Mouse (Mus musculus): ENCODE data around the gene Prickle3.

The Prickle3 gene

DNA sequence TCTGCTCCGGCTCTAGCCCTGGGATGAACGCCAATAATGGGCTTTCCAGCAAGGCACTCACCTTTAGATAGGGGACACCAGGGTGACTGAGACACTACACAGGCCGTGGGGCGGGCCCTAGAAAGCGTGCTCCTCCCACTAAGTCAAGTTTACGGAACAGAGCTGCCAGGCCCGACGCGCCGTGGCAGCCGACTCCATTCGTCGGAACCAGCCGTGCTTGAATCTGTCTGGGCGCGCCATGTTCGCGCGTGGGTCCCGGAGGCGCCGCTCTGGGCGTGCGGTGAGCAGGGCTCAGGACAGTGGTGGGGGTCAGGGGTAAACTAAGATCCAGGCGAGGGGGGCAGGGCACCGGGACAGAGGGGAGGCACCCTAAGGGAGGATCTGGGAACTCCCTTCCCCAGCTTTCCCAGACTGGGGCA is at the start of gene Prickle3:
Gene Prickle3, plus strand, starts transcription at position 40 of the 419 bp plus-strand sequence.
- no peak for DNase-seq (ENCODE audit: low spot score in 2 of 2)

DNA sequence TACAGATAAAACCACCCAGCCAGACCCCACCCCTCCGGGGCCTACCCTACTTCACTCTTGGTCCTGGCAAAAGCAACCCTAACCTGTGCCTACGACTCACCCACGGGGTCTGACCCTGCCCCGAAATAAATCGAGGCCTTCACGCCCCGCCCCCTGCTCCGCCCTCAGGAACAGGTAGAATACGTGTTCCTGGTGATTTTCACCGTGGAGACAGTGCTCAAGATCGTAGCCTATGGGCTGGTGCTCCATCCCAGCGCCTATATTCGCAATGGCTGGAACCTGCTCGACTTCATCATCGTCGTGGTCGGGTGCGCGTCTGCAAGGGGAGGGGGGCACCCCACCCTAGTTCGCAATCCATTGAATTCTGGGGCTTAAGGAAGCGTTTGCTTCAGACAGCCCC is 47.0 kb upstream of the Prickle3 start:
- no peak for DNase-seq (ENCODE audit: low spot score in 2 of 2)

DNA sequence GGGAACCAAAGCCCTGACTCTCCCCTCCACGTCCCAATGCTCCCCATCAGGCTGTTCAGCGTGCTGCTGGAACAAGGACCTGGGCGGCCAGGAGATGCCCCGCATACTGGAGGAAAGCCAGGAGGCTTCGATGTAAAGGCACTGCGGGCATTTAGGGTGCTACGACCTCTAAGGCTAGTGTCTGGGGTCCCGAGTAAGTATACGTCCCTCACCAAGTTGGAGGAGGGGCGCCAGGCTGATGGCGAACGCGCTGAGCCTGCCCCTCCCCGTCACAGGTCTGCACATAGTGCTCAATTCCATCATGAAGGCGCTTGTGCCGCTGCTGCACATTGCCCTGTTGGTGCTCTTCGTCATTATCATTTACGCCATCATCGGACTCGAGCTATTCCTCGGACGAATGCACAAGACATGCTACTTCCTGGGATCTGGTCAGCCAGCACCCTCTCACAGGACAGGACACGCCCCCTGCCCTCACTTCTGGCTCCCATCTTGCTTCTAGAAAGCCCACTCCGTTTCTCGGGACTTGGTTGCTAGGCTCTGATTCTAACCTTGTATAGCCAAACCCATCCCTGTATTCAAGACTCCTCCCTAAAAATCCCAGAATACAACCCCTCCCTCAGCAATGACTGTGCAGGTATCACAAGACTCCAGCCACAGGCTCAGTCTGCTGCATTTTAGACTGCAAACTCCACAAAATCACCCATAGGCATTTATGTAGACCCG is 46.4 kb upstream of the Prickle3 start:
- no peak for DNase-seq (ENCODE audit: low spot score in 2 of 2)

DNA sequence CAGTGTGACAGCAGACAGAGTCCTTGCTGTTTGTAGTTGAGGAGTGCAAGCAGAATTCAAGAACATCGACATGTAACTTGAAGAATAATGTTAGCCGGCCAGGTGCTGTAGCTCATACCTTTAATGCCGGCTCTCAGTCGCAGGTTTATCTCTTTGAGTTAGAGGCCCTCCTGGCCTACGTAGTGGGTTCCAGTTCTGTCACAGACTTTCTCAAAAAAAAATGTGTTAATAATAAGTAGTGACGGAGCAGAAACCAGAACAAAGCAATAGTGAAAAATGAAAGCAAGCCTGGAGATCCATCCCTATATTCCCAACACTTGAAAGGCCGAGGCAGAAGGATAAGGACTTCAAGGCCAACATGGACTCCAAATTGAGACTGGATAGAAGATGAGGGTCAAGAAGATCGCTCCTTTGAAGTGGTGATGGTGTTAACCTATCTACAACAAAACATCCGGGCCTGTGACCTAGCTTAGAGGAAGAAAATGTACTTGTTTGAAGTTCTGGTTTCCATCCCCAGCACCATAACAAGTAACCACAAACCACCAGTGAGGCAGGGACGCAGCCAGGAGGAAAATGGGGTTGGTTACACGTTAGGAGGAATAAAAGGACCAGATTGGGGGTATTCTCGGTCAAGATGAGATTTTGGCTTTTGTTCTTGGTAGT is 39.0 kb upstream of the Prickle3 start:
- no peak for DNase-seq (ENCODE audit: low spot score in 2 of 2)

DNA sequence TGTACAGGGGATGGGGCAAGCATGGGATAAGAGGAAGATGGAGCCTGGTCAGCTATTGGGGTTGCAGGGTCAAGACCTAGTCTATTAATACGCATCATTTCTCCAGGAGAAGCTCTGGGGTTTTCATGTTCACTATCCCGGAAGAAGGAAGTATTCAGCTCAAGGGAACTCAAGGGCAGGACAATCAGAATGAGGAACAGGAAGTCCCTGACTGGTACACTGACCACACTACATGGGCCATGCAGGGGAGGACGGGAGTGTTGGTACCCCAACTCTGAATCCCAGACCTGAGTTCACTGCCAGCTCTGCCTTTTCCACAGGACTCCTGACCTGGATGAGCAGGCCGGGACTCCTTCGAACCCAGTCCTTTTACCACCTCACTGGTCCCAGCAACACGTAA is 24.5 kb upstream of the Prickle3 start:
- DNase-seq (ENCODE audit: low spot score in 2 of 2), result no peak

DNA sequence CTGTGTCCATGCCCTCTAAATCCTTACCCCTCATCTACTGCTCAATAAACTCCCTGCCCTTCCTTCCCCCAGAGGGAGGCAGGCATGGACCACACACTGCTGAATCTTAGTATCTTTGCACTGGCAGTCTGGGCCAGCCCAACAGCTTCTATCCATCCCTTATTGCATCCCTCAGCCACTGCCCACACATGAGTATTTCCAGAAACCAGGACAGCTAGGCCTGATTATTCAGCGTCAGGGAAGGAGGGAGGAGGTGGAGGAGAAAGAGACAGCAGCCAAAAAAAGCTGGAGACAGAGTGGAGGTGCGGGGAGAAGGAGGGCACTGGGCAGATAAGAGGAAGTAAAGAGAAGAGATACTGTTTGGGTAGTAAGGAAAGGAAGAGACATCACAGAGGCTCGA is 22.0 kb upstream of the Prickle3 start:
- DNase-seq (ENCODE audit: low spot score in 2 of 2), result no peak

DNA sequence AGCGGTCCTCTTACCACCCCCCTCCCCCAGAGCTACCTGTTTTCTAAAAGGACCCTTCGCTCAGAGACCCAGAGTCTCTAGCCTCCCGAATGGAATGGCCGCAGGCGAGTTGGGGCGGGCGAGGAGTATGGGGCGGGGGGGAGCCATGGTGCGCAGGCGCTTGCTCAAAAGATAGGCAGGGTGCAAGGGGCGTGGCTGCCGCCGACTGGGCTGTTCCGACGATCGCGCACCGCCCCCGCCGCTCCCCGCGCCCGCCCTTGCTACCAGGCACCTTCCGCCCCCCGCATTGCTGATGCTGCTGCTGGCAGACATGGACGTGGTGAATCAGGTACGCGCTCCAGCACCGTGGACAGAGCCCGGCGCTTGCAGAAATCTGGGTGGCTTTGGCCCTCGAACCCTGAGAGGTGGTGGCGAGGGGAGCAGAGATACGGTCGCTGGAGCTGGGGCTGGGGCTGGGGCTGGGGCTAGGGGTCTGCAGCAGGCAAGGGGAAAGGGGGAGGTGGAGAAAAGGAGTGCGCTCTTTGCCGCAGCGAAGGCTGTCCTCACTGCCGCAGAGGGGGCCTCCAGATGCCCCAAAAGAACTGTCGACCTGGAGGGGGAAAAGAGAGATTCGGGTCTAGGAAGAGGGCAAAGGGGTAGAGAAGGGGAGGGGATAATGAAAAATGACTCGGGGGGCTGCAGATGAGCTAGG is 18.5 kb upstream of the Prickle3 start, which contains the start of gene Syp:
Gene Syp, plus strand, starts transcription at position 71 of the 691 bp plus-strand sequence.
- DNase-seq (ENCODE audit: low spot score in 2 of 2), result peak; percentile 69 to 79

DNA sequence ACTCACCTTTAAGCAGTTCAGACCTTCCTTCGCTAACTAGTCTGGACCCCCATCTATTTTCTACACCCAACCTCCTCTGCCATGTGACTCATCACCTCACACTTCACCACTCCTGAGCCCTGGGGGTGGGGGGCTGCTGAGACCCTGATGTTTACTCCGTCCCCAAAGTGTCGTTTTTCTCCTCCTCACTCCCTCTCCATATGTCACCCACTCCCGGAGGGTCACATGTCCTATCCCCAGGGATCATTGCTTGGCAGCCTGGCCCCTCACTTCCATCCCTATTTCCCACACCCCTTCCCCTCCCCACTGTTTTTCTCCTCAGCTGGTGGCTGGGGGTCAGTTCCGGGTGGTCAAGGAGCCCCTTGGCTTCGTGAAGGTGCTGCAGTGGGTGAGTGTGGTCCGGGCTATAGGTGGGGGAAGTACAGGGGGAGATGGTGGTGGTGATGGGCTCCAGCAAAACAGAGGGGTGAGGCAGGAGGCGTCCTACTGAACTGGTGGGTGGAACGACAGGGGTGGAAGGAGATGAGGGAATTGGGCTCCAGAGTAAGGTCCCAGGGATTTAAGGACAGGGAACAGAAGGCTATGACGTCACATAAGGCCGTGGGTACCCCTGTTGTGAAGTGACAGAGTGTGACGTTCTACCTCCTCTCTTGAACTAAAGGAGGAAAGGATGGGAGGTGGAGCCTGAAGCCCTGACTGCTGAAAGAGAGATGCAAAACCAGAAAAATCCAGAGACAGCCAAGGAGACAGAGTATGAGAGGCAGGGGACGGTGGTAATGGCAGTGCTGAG is 17.3 kb upstream of the Prickle3 start:
- no peak for DNase-seq (ENCODE audit: low spot score in 2 of 2)

DNA sequence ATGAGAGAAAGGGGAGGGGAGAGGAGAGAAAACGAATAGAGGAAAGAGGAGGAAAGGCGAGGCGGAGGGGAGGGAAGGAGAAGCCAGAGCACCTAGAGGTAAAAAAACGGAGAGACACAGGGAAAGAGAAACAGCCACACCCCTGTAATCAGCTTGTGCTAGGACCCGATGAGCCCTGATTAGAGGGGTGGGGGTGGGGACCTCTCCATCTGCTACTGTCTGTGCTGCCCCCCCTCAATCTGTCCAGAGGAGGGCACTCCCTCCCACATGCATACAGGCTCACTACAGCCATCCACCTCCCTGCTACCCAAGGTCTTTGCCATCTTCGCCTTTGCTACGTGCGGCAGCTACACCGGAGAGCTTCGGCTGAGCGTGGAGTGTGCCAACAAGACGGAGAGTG is 16.3 kb upstream of the Prickle3 start:
- no peak for DNase-seq (ENCODE audit: low spot score in 2 of 2)

DNA sequence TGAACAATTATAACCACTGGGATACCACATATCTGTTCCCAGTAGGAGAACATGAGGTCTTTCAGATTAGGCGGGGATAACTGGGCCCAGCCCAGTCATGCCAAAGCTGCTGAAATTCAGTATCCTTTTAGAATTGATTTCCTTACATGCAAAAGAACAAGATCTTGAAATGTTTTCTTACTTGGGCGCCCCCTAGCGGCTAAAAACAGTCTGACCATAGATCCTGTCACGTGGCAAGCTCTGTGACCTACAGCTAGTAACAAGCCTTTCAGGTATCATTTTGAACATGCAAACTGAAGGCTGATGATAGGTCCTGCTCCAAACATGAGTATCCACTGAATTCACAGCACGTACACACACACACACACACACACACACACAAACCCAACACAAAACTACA is 11.7 kb upstream of the Prickle3 start:
- DNase-seq (ENCODE audit: low spot score in 2 of 2), result peak; percentile 65 to 74

DNA sequence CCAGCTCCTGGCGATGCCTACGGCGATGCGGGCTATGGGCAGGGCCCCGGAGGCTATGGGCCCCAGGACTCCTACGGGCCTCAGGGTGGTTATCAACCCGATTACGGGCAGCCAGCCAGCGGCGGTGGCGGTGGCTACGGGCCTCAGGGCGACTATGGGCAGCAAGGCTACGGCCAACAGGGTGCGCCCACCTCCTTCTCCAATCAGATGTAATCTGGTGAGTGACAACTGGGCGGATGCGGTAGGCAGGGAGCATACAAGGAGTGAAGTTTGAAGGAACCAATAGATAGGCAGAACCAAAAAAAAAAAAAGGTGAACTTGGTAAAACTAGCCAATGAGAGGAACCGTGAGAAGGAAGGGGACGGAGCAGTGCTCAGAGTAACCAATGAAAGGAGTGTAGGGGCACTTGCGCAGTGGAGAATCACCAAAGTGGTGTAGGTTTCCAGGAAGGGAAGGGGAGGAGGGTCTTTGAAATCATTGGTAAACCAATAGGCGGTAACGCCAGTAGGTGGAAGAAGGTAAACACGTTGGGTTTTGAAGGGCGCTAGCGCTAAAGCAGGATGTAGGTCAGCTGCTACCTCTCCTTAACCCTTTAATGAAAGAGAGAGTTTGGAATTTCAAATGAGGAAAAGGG is 8.3 kb upstream of the Prickle3 start:
- peak; percentile 39 to 43 for DNase-seq (ENCODE audit: low spot score in 2 of 2)

DNA sequence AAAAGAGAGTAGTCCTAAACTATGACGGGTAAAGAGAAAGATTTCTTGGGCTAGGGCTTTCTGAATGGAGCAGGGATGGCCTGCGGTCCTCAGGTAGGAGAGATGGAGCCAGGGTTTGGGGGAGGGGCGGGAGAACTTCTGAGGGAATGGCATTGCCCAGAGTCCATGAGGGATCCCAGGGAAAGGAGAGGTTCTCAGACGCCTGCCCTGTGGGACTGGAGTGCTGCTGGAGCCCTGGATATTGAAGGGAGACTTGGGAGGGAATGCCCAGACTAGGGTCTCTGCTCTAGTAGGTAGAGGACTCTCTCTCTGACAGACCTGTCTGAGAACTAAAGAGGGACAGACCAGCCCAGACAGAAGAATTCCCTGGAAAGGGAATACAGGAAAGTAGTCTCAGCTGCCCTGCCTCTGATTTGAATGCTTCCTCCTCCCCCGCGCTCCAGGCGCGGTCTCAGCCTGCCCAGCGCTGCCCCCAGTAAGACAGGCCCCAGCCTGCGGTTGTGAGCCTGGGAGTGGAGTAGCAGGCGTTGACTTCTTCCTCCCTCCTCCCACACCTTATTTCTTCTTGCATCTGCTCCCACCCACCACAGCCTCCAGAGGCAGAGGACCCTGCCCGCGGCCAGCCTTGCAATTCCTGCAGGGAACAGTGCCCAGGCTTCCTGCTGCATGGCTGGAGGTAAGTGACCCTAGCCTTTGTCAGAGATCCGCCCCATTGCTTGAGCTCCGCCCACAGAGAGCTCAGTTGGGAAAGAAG is 1.1 kb downstream of the Prickle3 start:
- DNase-seq (ENCODE audit: low spot score in 2 of 2), result no peak

DNA sequence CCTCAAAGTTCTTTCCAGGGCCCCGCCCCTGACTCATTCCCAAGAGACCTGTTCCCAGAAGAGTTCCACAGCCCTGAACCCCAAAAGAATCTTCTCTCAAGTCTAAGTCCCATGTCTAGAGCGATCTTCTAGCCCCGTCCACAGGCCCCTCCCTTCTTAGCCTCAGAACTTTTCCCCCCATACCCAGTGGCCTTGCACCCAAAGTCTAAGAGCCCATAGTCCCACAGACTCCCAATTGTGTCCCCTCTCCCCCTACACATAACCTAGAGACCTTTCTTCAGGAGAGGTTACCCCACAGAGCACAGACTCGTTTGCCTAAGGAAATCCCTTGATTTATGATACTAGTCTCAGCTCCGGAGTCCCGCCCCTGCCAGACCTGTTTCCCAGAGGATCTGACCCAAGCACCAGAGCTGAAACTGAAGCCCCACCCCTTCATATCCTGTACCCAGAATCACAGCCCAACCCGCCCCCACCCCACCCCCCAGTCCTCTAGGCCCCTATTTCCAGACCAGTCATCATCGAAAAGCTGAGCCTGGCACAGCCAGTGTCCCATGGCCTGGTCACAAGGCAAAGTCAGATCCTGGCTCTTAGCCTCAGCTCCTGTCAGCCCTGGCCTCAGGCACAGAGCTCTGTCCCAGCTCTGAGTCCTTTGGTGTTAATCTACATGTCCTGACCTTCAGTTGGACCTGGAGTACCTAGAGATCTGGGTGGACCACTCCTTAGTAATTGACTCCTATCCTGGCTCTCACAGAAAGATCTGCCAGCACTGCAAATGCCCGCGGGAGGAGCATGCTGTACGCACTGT is 1.9 kb downstream of the Prickle3 start:
- DNase-seq (ENCODE audit: low spot score in 2 of 2), result no peak

DNA sequence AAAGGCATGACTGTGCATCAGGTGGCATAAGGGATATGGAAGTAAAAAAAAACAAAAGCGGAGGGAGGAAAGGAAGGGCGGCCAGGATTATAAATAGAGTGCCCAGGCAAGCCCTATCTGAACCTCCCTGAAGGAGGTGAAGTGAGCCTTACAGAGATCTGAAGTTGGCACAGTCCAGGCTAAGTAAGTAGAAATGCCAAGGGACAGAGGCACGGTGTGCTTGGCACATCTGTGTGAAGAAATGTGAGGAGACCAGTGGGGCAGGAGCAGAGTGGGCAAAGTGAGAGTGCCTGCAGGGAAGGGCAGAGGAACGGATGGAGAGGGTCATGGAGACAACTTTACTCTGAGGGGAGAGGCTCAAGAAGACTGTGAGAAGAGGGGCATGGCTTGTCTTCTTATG is 4.0 kb downstream of the Prickle3 start:
- DNase-seq (ENCODE audit: low spot score in 2 of 2), result no peak

DNA sequence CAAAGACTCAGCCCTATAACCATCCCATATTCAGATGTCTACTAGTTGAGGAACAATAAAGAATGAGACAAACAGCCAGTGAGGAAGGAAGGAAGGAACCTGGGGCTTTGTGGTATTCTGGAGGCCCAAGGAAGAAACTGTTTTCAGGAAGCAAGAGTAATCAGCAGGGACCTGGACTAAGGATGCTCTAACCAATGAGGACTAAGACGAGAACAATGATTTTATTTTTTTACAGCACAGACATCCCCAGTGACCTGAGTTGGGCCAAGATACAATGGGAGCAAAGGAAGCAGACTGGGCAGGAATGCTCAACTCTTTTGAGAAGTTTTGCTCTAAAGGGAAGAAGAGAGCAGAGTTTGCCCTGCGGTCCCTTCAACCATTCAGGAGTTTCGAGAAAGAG is 5.9 kb downstream of the Prickle3 start:
- no peak for DNase-seq (ENCODE audit: low spot score in 2 of 2)

DNA sequence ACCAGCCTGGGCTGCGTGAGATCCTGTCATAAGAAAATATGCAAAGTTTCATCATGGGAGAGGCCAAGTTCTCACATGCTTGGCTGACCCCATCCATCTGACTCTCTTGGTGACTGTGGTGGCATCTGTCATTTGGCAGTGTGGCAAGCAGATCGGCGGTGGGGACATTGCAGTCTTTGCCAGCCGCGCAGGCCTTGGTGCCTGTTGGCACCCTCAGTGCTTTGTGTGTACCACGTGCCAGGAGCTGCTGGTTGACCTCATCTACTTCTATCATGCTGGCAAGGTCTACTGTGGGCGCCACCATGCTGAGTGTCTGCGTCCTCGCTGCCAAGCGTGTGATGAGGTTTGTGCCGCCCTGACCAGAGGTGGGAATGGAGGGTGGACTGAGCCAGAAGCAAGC is 7.7 kb downstream of the Prickle3 start:
- DNase-seq (ENCODE audit: low spot score in 2 of 2), result no peak

DNA sequence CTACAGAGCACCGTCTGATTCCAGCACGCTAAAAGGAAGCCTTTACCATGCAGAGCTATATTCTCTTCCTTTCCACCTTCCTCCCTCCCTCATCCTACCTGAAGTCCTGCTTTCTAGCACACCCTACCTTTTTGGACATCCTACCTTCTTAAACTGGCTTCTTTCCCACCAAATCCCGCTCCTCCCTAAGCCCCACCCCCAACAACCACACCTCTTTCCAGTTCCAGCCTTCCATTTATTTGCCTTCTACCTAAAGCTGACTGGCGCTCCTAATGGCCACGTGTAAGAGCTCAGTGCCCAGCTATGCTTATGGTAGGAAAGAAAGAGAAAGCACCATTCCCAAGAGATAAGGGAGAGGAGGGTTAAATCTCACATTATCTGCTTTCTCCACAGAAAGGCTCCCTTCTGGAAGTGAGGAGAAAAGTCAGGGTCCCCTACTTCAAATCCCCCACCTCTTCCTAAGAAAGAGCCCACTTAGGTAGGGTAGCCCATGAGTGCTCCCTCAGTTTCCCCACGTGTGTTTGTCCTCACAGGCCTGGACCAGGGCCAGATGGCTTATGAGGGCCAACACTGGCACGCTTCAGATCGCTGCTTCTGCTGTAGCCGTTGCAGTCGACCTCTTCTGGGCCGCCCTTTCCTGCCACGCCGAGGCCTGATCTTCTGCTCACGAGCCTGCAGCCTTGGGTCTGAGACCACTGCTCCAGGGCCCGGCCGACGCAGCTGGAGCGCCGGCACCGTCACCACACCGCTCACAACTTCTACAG is 8.9 kb downstream of the Prickle3 start:
- no peak for DNase-seq (ENCODE audit: low spot score in 2 of 2)

DNA sequence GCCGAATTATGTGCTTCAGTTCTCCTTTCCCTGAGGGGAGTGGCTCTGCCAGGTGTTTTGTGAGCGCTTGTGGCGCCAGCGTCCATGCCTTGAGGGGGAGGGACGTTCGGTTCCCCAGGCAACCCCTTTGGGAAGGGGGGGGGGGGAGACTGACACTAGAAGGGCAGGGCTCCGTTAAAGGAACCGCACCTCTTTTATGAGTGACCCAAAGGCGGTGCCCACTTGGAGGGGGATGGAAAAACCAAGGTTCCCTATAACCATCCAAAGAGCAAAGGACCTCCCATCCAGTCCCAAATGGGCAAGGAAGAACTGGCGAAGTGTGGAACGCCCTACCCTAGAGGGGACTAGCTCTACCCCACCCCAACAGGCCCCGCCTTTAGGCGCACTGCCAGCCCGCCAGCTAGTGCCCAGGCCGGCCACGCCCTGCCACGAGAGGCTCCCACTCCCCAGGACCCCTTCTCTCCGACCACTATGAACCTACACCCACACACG is 13.4 kb downstream of the Prickle3 start:
- no peak for DNase-seq (ENCODE audit: low spot score in 2 of 2)
